Mouse (Mus musculus) ES-Bruce4 (cell line): Measurements from ENCODE around the gene Def6.

Experiments
- CTCF ChIP-seq: IDR thresholded peaks from one replicate; pipeline ENCODE4 v1.8.1; 2011; ENCODE audit warnings: low read depth, low read length
- EP300 ChIP-seq: IDR thresholded peaks from 2 replicates; pipeline ENCODE4 v1.6.1; 2011; ENCODE audit warnings: low read depth, low read length; ENCODE audit not compliant: insufficient read depth
- POLR2A ChIP-seq: IDR thresholded peaks from one replicate; pipeline ENCODE4 v1.8.1; 2011; ENCODE audit warnings: low read length; ENCODE audit not compliant: insufficient read depth

DNA sequence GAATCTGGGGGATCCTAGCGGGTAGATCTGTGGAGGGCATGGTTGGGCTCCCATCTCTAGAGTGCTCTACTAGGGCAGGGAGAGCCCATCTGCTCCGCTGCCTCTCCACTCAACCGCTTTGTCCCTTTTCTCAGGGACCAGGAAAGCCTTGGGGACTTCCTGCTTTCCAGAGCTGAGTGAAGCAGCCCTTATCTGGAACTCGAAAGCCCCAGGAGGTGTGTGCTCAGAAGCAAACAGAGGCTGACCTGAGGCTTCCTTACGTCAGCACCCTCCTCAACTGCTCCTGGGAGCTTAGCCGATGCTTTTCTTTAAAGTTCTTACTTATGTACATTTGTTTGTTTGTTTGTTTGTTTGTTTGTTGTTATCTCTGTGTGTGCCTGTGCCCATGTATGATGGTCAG is 65.3 kb downstream of the Def6 start:
- TF ChIP-seq CTCF, result no peak
- TF ChIP-seq POLR2A, result no peak
- TF ChIP-seq EP300, result no peak
